Mouse (Mus musculus) left cerebral cortex, adult 18-20 months (tissue): ENCODE results near the gene Ckap4. TPM values are rescaled to one million over a fixed set of nuclear protein-coding genes. Genes with fewer than 3 reads are reported as not detected.

ENCODE experiments used
- DNase-seq, 2 experiments: peaks; one replicate each; pipeline ENCODE4 v3.0.0; 2021 to 2022; ENCODE audit warnings: low spot score in 2 of 2, mixed read lengths in 1 of 2
- long read RNA-seq, 2 experiments: library from polyadenylated mRNA; stranded (forward); transcript quantifications; one replicate each; pipeline ENCODE4 v2.0.0; 2021
- total RNA-seq, 2 experiments: library from RNA; stranded (reverse); gene quantifications; 2 replicates each; pipeline ENCODE4 v1.2.3; 2021

Ckap4 gene
- 10 to 100 TPM; 21.4 to 22.6 TPM for total RNA-seq
- long read RNA-seq, experiment 1, transcript Ckap4-201 (2 exons, 3,089 nt), result major isoform, 31 of 33 reads
- long read RNA-seq, experiment 1, partial matches to known transcripts, result 2 of 33 reads
- long read RNA-seq, experiment 1, other reads (novel, unspliced or antisense), result 0 of 33 reads
- long read RNA-seq, experiment 2, transcript Ckap4-201 (2 exons, 3,089 nt), result major isoform, 25 of 29 reads
- long read RNA-seq, experiment 2, partial matches to known transcripts, result 4 of 29 reads
- long read RNA-seq, experiment 2, other reads (novel, unspliced or antisense), result 0 of 29 reads

GRCm38 (mm10) chr10:84533912-84534671, at the start of gene Ckap4:
TSS of gene Ckap4 (minus strand) at chr10:84534062.
- DNase-seq, result peak; percentile 33 to 50

DNA sequence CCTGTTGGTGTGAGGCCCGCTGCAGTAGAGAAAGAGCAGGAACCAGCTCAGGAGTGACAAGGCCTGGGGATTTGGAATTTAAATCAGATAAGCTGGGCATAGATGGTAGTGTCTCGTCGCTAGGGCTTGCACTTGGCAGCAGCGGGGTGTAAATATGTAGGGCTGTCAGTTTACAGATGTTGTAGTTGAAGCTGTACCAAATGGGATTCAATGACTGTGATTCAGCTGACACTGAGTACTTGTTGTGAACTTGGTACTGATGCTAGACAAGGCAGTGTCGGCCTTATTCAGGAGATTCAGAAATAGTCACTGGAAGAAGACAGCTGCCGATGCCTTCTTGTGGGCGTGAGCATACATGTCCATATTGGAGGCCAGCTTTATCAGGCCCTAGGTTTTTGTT, 48.4 kb upstream of the Ckap4 start:
- DNase-seq, result peak in 1 of 2 experiments; percentile 6

GRCm38 (mm10) chr10:84581191-84581590, 47.3 kb upstream of the Ckap4 start:
- DNase-seq, result no peak

GRCm38 (mm10) chr10:84579527-84579926, 45.7 kb upstream of the Ckap4 start:
- DNase-seq, result no peak

- DNase-seq, result no peak
Measured at GRCm38 (mm10) chr10:84578738-84579137, 44.9 kb upstream of the Ckap4 start.

DNA sequence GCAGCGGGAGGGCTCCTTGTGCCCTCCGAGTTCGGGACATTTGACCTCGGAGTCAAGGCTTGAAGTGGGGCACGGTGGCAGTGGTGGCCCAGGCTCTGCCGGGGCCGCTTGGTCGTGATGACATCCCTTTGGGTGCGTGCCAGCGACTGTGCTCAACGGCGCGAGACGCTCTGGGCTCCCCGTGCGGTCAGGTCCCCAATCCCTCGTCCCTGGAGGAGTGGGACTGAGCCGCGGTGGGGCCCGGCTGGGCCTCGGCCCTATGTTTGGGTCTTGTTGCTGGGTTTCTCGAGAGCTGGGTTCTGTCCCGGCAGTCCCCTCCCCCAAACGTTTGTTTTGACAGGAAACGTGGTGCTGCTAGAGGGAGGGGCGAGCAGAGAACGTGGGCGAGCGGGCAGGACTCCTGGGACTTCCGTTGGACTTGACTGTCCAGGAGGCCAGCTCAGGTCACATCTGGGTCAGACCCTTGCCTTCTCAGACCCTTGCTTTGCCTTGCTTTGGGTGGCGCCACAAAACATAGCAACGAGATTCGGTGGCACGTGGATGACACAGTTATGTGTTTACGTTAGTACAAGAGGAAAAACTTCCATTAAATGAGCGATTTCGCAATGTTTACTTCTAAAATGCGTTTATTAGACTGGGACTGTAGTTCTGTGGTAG, 43.3 kb upstream of the Ckap4 start:
- peak; percentile 55 to 69 for DNase-seq

GRCm38 (mm10) chr10:84576395-84577070, 42.7 kb upstream of the Ckap4 start, which contains the start of gene Tcp11l2:
TSS of gene Tcp11l2 (plus strand) at chr10:84576626.
- DNase-seq, result peak; percentile 86 to 92

- DNase-seq, result no peak
Measured at GRCm38 (mm10) chr10:84576029-84576394, 42.1 kb upstream of the Ckap4 start.

GRCm38 (mm10) chr10:84573671-84574420, 40.0 kb upstream of the Ckap4 start:
- no peak for DNase-seq

- no peak for DNase-seq
Measured at GRCm38 (mm10) chr10:84571052-84571639, 37.3 kb upstream of the Ckap4 start.

GRCm38 (mm10) chr10:84564427-84564826, 30.6 kb upstream of the Ckap4 start:
- no peak for DNase-seq

DNA sequence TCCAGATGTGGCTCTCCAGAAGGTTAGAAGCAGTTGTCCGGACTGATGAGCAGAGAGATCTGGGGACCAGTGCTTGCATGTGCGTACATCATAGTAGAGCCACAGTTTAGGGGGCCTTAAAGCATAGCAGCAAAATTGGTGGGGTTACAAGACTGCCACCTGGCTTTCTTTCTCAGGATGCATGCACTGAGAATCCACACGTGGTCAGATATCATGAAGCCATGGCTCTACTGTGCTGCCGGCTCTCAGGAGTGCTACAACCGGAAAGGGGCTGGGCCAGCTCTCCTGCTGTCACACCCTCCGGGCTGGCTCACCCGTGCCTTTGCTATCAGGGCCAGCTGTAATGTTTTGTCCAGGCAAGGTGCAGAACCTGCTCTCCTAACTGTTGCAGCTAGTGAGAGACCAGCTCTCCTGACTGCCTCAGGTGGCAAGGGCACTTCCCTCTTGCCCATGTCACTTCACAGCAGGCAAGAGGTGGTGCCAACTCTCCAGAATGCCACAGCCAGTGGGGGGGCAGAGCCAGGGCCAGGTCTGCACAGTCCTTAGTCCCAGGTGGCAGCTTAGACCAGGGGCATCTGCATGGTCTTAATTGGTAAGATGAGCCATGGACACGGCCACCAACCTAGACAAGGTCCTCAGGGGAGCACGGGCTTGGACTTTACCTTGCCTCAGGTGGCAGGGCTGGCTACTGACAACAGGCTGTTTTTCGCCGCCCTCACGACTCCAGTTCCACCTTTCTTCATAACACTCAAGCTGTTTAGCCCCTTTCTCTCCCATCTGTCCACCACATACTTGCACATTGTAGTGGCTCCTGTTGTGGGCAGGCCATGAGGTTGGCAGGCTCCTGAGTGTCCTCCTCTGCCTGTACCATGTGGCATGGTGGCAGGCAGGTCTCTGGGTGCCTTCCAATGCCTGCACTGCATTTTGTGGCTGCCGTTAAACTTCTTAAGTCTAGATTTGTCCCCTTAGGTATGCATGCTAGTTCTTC, 29.0 kb upstream of the Ckap4 start:
- DNase-seq, result no peak

DNA sequence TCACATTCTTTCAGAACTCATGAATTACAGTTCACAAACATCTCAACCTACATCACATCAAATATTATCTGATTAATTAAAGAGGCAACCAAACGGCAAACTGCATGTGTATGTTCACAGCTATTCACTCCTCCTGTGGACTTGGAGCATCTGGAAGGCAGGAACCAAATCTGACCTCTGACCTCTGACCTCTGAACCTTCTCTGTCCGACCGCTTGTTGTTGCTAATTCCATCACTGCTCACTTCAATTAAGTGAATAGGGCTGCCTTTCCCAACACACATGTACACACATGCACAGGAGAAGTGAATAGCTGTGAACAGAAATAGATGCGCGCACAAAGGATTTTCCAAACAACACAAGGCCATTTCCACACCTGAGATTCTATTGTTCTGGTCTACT, 28.3 kb upstream of the Ckap4 start:
- no peak for DNase-seq

GRCm38 (mm10) chr10:84559986-84560385, 26.1 kb upstream of the Ckap4 start:
- DNase-seq, result no peak

DNA sequence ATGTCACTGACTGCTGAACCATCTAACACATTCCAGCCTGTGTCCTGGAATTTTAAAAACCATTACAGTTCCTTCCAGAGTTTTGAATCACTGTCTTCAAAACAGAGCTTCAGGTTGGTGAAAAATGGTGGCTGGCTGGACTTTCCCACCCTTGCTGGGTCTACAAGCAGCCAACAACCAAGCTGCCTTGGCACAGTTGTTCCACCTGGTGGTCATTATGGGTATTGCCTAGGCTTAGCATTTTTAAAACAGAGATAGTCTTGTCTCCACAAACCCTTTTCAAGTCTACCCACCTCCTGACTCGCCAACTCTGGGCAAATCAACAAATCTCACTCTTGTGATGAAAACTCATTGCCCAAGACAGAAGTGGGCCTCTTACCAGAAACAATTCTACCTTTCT, 24.6 kb upstream of the Ckap4 start:
- DNase-seq, result no peak

- no peak for DNase-seq
Measured at GRCm38 (mm10) chr10:84556120-84556519, 22.3 kb upstream of the Ckap4 start.

DNA sequence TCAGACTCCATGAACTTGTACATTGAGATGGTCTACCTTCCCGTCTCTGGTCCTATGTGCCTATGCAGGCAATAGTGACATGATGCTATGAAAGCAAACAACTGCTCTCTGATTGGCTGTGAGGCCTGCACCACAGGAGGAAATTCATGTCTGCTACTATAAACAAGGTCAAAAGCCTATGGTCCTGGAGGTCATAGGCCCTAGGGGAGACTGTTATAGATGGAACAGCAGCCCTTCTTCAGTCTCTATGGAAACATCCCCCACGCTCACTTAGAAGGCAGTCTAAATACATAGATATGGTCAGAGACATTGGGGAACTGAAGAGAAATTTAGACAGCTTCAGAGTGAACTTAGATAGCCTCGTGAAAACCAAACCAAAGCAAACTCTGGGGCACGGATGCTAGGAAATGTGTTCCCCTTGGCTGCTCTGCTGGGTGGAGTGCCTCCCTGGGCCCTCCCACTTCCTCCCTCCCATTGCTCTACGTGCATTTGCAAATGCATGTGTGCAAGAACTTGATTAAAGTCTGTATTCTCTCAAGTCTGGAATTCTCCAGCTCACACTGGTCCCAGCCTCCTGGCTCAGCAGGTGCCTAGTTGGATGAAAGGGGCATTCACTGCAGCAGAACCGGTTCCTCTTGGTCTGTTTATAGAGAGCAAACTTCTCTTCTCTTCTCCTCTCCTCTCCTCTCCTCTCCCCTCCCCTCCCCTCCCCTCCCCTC, 20.6 kb upstream of the Ckap4 start:
- DNase-seq, result no peak

DNA sequence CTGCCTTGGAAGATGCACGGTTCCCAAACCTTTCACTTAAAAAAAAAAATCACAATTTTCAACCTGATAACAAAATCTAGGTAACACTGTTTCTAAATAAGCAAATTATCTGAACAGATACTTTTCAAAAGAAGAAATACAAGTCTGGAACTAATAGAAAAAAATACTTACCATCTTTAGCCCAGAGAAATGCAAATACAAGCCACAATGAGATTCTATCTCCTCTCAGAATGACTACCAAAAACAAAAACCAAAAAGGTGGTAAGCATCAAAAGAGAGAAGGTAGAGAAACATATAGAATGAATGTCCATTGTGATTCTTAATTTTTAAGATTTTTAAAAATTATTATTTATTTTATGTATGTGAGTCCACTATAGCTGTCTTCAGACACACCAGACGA, 18.6 kb upstream of the Ckap4 start:
- no peak for DNase-seq

GRCm38 (mm10) chr10:84551846-84552245, 18.0 kb upstream of the Ckap4 start:
- no peak for DNase-seq
